Mouse (Mus musculus) stomach, postnatal 0 days (tissue): ENCODE results near the gene Trappc3. TPM values are rescaled to one million over a fixed set of nuclear protein-coding genes. Genes with fewer than 3 reads are reported as not detected.

Source experiments
- ATAC-seq: fragments of 200-750 bp; cut with Nextera tagmentation; 2 replicates; pipeline ENCODE4 v1.8.0; 2017; ENCODE audit not compliant: low FRiP score, low TSS enrichment
- DNase-seq: peaks from one replicate; pipeline ENCODE4 v3.0.0-alpha.2; 2016; ENCODE audit warnings: low spot score
- H3K27ac ChIP-seq: fragments of 300-500 bp; sonication (generic); replicated peaks from 2 replicates; pipeline ENCODE4 v1.5.1; 2014; ENCODE audit warnings: mild to moderate bottlenecking, control low read depth
- H3K27me3 ChIP-seq: fragments of 300-500 bp; sonication (generic); 2 replicates; pipeline ENCODE4 v1.6.1; 2014; ENCODE audit warnings: low read length; ENCODE audit not compliant: control insufficient read depth, insufficient read depth
- H3K36me3 ChIP-seq: fragments of 300-500 bp; sonication (generic); 2 replicates; pipeline ENCODE4 v1.6.1; 2014; ENCODE audit warnings: low read length, mixed read lengths; ENCODE audit not compliant: control insufficient read depth, insufficient read depth
- H3K4me1 ChIP-seq: fragments of 300-500 bp; sonication (generic); replicated peaks from 2 replicates; pipeline ENCODE4 v1.6.1; 2014; ENCODE audit warnings: antibody characterized with exemption; ENCODE audit not compliant: control insufficient read depth, insufficient read depth
- H3K4me2 ChIP-seq: fragments of 300-500 bp; sonication (generic); replicated peaks from 2 replicates; pipeline ENCODE4 v1.6.1; 2014; ENCODE audit warnings: low read depth, mild to moderate bottlenecking, control low read depth, moderate library complexity
- H3K4me3 ChIP-seq: fragments of 300-500 bp; sonication (generic); 2 replicates; pipeline ENCODE4 v1.5.1; 2014; ENCODE audit warnings: low read depth, low read length, control low read depth
- H3K9ac ChIP-seq: fragments of 300-500 bp; sonication (generic); 2 replicates; pipeline ENCODE4 v1.6.1; 2014; ENCODE audit warnings: mild to moderate bottlenecking, low read length, control low read depth, mixed read lengths
- H3K9me3 ChIP-seq: fragments of 300-500 bp; sonication (generic); 2 replicates; pipeline ENCODE4 v1.6.1; 2016; ENCODE audit warnings: low read length; ENCODE audit not compliant: control insufficient read depth
- CTCF ChIP-seq: IDR thresholded peaks from 2 replicates; pipeline ENCODE4 v1.5.1; 2016; ENCODE audit warnings: antibody characterized with exemption, low read depth, mild to moderate bottlenecking, moderate library complexity
- EP300 ChIP-seq: optimal IDR thresholded peaks from 2 replicates; pipeline ENCODE3; 2016; ENCODE audit warnings: antibody characterized with exemption
- WGBS: fragments of 180-500 bp; shearing (Covaris S2); extraction: QIAGEN DNeasy Blood & Tissue Kit; methylation state at CpG from one replicate; pipeline ENCODE4 v1.1.7; 2014; 5-methylcytosine and 5-hydroxymethylcytosine counted together
- polyA plus RNA-seq: library from polyadenylated mRNA; unstranded; fragments of >200 nt; fragmentation: Nextera tagmentation; extraction: Ambion mirVana; gene quantifications from 2 replicates; pipeline ENCODE4 v1.2.1, GENCODE M21; 2015

The Trappc3 gene
- polyA plus RNA-seq, 1 experiment from 2014 or later = 80.7 TPM

- H3K27ac ChIP-seq = no peak overlapping the region
- 32% methylated on average over 5 of the region's 5 CpGs for WGBS
These were observed 53.8 kb downstream of the Trappc3 start for GRCm38 (mm10) chr4:126315931-126316330.

GRCm38 (mm10) chr4:126316443-126317040 lies 54.4 kb downstream of the Trappc3 start:
- Histone ChIP-seq H3K27ac (no peak overlapping the region; the same call in 1 of the 2 replicates), H3K9me3 (no peaks in the 10 kb centered on the region), H3K4me2 (no peak overlapping the region), H3K27me3 (no peaks in the 10 kb centered on the region), H3K4me1 (no peaks in the 10 kb centered on the region; the same call in none of the 2 replicates), H3K9ac (no peak overlapping the region), H3K4me3 (no peak overlapping the region), H3K36me3 (peaks cover 15% of the 10 kb centered on the region)
- no peak for ATAC-seq
- TF ChIP-seq EP300 = no peak
- no peak for TF ChIP-seq CTCF
- peak; percentile 12 for DNase-seq
- WGBS = 89% methylated on average over 13 of the region's 13 CpGs

More at GRCm38 (mm10) chr4:126315931-126316330, 53.8 kb downstream of the Trappc3 start:
- Histone ChIP-seq H3K27me3 (no peaks in the 10 kb centered on the region), H3K36me3 (peaks cover 15% of the 10 kb centered on the region), H3K4me1 (no peaks in the 10 kb centered on the region; the same call in none of the 2 replicates), H3K9ac (no peak overlapping the region), H3K9me3 (no peaks in the 10 kb centered on the region), H3K4me2 (no peak overlapping the region), H3K4me3 (no peak overlapping the region)
- DNase-seq = peak; percentile 15
- TF ChIP-seq EP300 = no peak
- no peak for TF ChIP-seq CTCF
- peak; percentile 41; the same call in 1 of the 2 replicates for ATAC-seq

DNA sequence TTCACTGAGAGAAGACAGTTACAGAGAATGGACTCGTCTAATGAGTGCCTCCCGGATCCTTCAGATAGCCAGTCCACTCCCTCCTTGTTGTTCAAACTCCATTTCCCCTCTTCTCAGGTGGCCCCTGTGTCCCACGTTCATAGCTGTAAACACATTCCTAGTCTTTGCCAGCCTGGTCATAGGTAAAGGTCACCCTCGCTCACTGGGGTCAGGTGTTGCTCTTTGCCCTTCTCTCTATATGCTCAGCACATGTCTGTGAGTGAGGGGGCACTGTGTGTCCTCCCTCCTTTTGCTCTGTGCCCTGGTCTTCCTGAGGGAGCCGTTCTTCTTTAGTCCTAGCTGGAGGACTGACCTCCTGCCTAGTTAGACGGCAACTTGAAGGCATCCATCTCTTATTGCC lies 57.7 kb downstream of the Trappc3 start:
- Histone ChIP-seq H3K27me3 (no peaks in the 10 kb centered on the region), H3K4me1 (no peaks in the 10 kb centered on the region; the same call in none of the 2 replicates), H3K9ac (no peak overlapping the region), H3K4me2 (no peak overlapping the region), H3K36me3 (peaks cover 15% of the 10 kb centered on the region), H3K4me3 (no peak overlapping the region), H3K9me3 (no peaks in the 10 kb centered on the region), H3K27ac (no peak overlapping the region)
- 77% methylated on average over 6 of the region's 6 CpGs for WGBS
- ATAC-seq (no peak), DNase-seq (no peak)
- TF ChIP-seq EP300 = no peak
- no peak for TF ChIP-seq CTCF

- H3K27me3 ChIP-seq = no peaks in the 10 kb centered on the region
- H3K9ac ChIP-seq = peak within 1 kb of the TSS; percentile 87
- H3K4me3 ChIP-seq = peak within 1 kb of the TSS; percentile 94
- peak within 1 kb of the TSS; percentile 81 for H3K27ac ChIP-seq
- TF ChIP-seq EP300 = peak; percentile 24
- peak; percentile 100 for TF ChIP-seq CTCF
- DNase-seq = peak; percentile 99
- H3K4me2 ChIP-seq = peak within 1 kb of the TSS; percentile 86
- WGBS = under 1% methylated on average over 79 of the region's 80 CpGs
- peaks cover 10% of the 10 kb centered on the region for H3K36me3 ChIP-seq
- H3K9me3 ChIP-seq = no peaks in the 10 kb centered on the region
- peak; percentile 88 for ATAC-seq
- H3K4me1 ChIP-seq = peaks cover 4% of the 10 kb centered on the region
These were observed 59.2 kb downstream of the Trappc3 start, which contains the start of gene Adprhl2 for GRCm38 (mm10) chr4:126321111-126321853. Gene Adprhl2 (minus strand): TSS chr4:126321703.

GRCm38 (mm10) chr4:126321854-126322511 lies 59.9 kb downstream of the Trappc3 start:
- WGBS = 54% methylated on average over 28 of the region's 28 CpGs
- ATAC-seq (peak; percentile 5; the same call in 1 of the 2 replicates), DNase-seq (no peak)
- Histone ChIP-seq H3K9me3 (no peaks in the 10 kb centered on the region), H3K27ac (no peak overlapping the region), H3K4me2 (peak overlapping the region; percentile 86), H3K27me3 (no peaks in the 10 kb centered on the region), H3K36me3 (peaks cover 3% of the 10 kb centered on the region), H3K4me1 (peaks cover 4% of the 10 kb centered on the region), H3K4me3 (peak overlapping the region; percentile 94; the same call in 1 of the 2 replicates), H3K9ac (no peak overlapping the region)
- no peak for TF ChIP-seq CTCF
- no peak for TF ChIP-seq EP300
